Mouse (Mus musculus): ENCODE data around the gene Evi2b. TPM values are rescaled to one million over a fixed set of nuclear protein-coding genes. Genes with fewer than 3 reads are reported as not detected.

The Evi2b gene
- total and polyA plus RNA-seq, 2 experiments from 2014 or later = 0.23 to 0.77 TPM

DNA sequence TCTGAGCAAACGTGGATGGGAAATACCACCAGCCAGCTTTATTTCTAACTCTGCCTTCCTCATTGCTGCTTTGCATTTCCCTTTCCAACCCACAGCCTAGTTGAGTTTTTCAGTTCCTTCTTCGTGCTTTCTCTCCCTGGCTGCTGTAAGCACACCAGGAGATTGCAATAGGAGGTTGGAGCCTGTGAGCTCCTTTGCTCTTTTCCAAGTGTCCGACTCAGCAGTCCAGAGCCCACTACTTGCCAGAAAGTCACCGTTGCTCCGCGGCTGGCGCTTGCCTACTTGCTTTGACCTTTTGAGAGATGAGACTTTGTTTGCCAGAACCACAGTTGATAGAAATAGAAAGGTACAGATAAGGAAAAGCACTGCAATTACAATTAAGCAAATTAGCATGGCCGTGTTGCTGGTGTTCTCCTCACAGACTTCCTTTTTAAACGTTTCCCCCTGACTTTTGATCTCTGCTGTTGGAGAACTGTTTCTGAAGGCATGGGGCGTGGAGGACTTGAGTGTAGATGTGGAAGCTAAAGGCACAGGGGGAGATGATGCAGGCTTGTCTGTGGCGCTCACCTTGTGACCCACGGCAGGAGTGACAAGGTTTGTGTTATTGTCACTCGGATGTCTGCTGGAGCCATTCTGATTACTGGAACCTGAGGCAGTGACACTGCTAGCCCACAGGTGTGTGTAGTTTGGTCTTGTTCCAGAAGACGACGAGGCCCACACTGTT lies 3.6 kb upstream of the Evi2b start:
- H3K4me3 ChIP-seq (ENCODE audit: low read depth, low read length) = no peak overlapping the region
- peaks cover 6% of the 10 kb centered on the region; the same call in 1 of the 2 replicates for H3K36me3 ChIP-seq (ENCODE audit: insufficient read depth, low read length)
- H3K9ac ChIP-seq (replicated peaks; ENCODE audit: low read length, poor library complexity, severe bottlenecking) = no peak overlapping the region
- no peak overlapping the region for H3K27ac ChIP-seq (ENCODE audit: low read depth, low read length)
- no peaks in the 10 kb centered on the region for H3K27me3 ChIP-seq (ENCODE audit: insufficient read depth, low read length)
- no peaks in the 10 kb centered on the region for H3K4me1 ChIP-seq (ENCODE audit: insufficient read depth, low read length)
- no peaks in the 10 kb centered on the region for H3K9me3 ChIP-seq (ENCODE audit: low read length)
- DNase-seq (ENCODE audit: low spot score) (no peak), ATAC-seq (ENCODE audit: low FRiP score) (no peak)
- WGBS = 83% methylated on average over 15 of the region's 15 CpGs
- TF ChIP-seq CTCF (IDR thresholded peaks at IDR 0.05) = no peak
- H3K4me2 ChIP-seq (ENCODE audit: low read depth, low read length, poor library complexity, severe bottlenecking) = no peak overlapping the region

DNA sequence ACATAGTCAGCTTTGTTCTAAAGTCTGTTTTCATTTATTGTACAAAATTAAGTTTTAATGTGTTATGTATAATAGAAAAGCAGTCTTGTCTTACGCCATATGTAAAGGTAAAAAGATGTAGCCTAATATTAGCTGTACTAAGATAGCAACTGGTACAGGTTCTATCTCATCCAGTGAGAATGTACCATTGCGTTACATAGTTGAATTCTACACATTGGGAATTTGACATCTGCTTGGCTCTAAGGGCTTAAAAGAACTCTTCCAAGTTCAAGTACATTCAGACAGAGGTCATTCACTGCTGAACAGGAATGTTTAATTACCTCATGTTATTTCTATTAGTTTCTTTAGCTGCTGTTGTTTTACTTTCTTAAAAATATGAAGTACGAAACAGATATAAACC lies 3.0 kb upstream of the Evi2b start:
- H3K4me2 ChIP-seq (ENCODE audit: low read depth, low read length, poor library complexity, severe bottlenecking) = no peak overlapping the region
- H3K9ac ChIP-seq (replicated peaks; ENCODE audit: low read length, poor library complexity, severe bottlenecking) = no peak overlapping the region
- H3K9me3 ChIP-seq (ENCODE audit: low read length) = no peaks in the 10 kb centered on the region
- H3K4me3 ChIP-seq (ENCODE audit: low read depth, low read length) = no peak overlapping the region
- DNase-seq (ENCODE audit: low spot score) = no peak
- TF ChIP-seq CTCF (IDR thresholded peaks at IDR 0.05) = no peak
- no peaks in the 10 kb centered on the region for H3K27me3 ChIP-seq (ENCODE audit: insufficient read depth, low read length)
- H3K36me3 ChIP-seq (ENCODE audit: insufficient read depth, low read length) = peaks cover 6% of the 10 kb centered on the region; the same call in 1 of the 2 replicates
- ATAC-seq (ENCODE audit: low FRiP score) = no peak
- no peak overlapping the region for H3K27ac ChIP-seq (ENCODE audit: low read depth, low read length)
- H3K4me1 ChIP-seq (ENCODE audit: insufficient read depth, low read length) = no peaks in the 10 kb centered on the region
- WGBS = 92% methylated on average over 3 of the region's 3 CpGs

DNA sequence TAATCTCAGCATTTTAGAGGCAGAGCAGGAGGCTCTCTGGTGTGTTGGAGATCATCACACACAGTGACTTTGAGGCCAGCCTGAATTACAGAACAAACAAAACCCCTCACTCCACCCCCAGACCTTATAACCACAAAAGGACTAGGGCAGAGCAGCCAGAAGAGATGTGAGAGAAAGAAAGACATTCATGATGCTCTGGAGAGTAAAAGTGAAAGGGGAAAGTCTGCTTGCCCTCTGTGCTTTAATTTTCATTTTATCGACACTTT lies 681 bp upstream of the Evi2b start:
- Histone ChIP-seq H3K9me3 (ENCODE audit: low read length) (no peaks in the 10 kb centered on the region), H3K4me2 (ENCODE audit: low read depth, low read length, poor library complexity, severe bottlenecking) (no peak overlapping the region), H3K36me3 (ENCODE audit: insufficient read depth, low read length) (peaks cover 4% of the 10 kb centered on the region; the same call in 1 of the 2 replicates), H3K9ac (replicated peaks; ENCODE audit: low read length, poor library complexity, severe bottlenecking) (no peak overlapping the region), H3K27me3 (ENCODE audit: insufficient read depth, low read length) (no peaks in the 10 kb centered on the region), H3K4me1 (ENCODE audit: insufficient read depth, low read length) (no peaks in the 10 kb centered on the region), H3K4me3 (ENCODE audit: low read depth, low read length) (no peak overlapping the region), H3K27ac (ENCODE audit: low read depth, low read length) (no peak overlapping the region; the same call in 1 of the 2 replicates)
- ATAC-seq (ENCODE audit: low FRiP score) (no peak), DNase-seq (ENCODE audit: low spot score) (no peak)
- TF ChIP-seq CTCF (IDR thresholded peaks at IDR 0.05) = no peak
- WGBS = 87% methylated on average over 1 of the region's 1 CpGs

DNA sequence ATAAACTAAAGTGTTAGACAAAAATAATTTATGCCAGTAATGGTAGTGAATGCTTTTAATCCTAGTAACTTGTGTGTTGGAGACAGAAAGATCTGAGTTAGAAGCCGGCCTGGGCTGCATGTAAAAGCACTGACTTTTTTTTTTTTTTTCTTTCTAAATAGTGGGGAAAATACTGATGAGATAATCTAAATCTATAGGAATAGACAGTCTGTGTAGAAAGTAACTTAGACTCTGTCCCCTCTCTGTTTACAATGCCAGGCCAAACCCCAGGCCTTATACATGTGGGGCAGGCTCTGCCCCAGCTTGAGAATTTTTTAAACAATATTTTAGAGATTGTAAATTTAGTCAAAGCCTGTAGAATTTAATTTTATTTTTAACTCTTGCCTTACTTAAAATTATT lies 618 bp downstream of the Evi2b start:
- H3K9me3 ChIP-seq (ENCODE audit: low read length) = no peaks in the 10 kb centered on the region
- no peak for TF ChIP-seq CTCF (IDR thresholded peaks at IDR 0.05)
- peaks cover under 1% of the 10 kb centered on the region; the same call in 1 of the 2 replicates for H3K36me3 ChIP-seq (ENCODE audit: insufficient read depth, low read length)
- H3K27ac ChIP-seq (ENCODE audit: low read depth, low read length) = no peak overlapping the region
- WGBS = 89% methylated on average over 1 of the region's 1 CpGs
- DNase-seq (ENCODE audit: low spot score) = no peak
- no peak for ATAC-seq (ENCODE audit: low FRiP score)
- H3K4me1 ChIP-seq (ENCODE audit: insufficient read depth, low read length) = no peaks in the 10 kb centered on the region
- H3K9ac ChIP-seq (replicated peaks; ENCODE audit: low read length, poor library complexity, severe bottlenecking) = no peak overlapping the region
- H3K4me3 ChIP-seq (ENCODE audit: low read depth, low read length) = no peak overlapping the region
- H3K27me3 ChIP-seq (ENCODE audit: insufficient read depth, low read length) = no peaks in the 10 kb centered on the region
- H3K4me2 ChIP-seq (ENCODE audit: low read depth, low read length, poor library complexity, severe bottlenecking) = no peak overlapping the region

DNA sequence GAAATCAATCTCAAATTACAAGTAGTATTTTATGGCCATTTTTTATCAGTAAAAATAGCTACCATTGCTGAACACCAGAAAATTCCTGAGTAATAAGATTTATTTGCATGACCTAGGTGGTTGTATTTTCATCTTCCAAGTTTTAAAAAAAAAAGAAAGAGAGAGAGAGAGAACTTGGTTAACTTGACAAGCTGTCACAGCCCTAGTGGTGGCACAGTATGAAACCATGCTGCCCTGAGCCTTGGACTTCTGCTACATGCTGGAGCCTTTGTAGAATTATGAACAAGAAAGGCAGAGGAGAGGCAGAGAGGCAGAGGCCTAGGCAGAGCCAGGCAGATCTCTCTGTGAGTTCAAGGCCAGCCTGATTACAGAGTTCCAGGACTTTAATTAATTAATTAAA lies 1.6 kb downstream of the Evi2b start:
- no peak overlapping the region for H3K9ac ChIP-seq (replicated peaks; ENCODE audit: low read length, poor library complexity, severe bottlenecking)
- H3K4me1 ChIP-seq (ENCODE audit: insufficient read depth, low read length) = no peaks in the 10 kb centered on the region
- H3K27me3 ChIP-seq (ENCODE audit: insufficient read depth, low read length) = no peaks in the 10 kb centered on the region
- DNase-seq (ENCODE audit: low spot score) = no peak
- H3K36me3 ChIP-seq (ENCODE audit: insufficient read depth, low read length) = no peaks in the 10 kb centered on the region
- no peak for TF ChIP-seq CTCF (IDR thresholded peaks at IDR 0.05)
- H3K4me2 ChIP-seq (ENCODE audit: low read depth, low read length, poor library complexity, severe bottlenecking) = no peak overlapping the region
- ATAC-seq (ENCODE audit: low FRiP score) = no peak
- H3K9me3 ChIP-seq (ENCODE audit: low read length) = no peaks in the 10 kb centered on the region
- H3K4me3 ChIP-seq (ENCODE audit: low read depth, low read length) = no peak overlapping the region
- H3K27ac ChIP-seq (ENCODE audit: low read depth, low read length) = no peak overlapping the region

DNA sequence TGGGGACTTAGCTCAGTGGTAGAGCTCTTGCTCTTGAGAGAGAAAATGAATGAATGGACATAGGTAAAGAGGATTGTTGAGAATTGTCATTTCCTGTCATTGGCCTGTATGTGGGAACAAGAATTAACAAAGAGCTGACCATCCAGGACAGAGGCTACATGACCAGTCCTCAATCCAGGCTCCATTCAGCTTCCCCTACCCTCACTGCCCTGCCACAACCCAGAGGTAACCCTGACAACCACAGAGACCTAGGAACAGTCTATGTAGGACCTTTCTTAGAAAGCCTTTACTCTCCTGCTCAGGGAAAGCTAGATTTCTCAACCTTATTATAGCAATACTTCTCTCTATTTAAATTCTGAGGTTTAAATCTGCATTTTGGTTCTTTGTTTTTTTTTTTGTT lies 2.8 kb downstream of the Evi2b start:
- no peaks in the 10 kb centered on the region for H3K27me3 ChIP-seq (ENCODE audit: insufficient read depth, low read length)
- no peak for TF ChIP-seq CTCF (IDR thresholded peaks at IDR 0.05)
- no peak overlapping the region for H3K4me3 ChIP-seq (ENCODE audit: low read depth, low read length)
- DNase-seq (ENCODE audit: low spot score) = no peak
- H3K27ac ChIP-seq (ENCODE audit: low read depth, low read length) = no peak overlapping the region
- H3K36me3 ChIP-seq (ENCODE audit: insufficient read depth, low read length) = no peaks in the 10 kb centered on the region
- no peaks in the 10 kb centered on the region for H3K4me1 ChIP-seq (ENCODE audit: insufficient read depth, low read length)
- ATAC-seq (ENCODE audit: low FRiP score) = no peak
- H3K4me2 ChIP-seq (ENCODE audit: low read depth, low read length, poor library complexity, severe bottlenecking) = no peak overlapping the region
- no peak overlapping the region for H3K9ac ChIP-seq (replicated peaks; ENCODE audit: low read length, poor library complexity, severe bottlenecking)
- no peaks in the 10 kb centered on the region for H3K9me3 ChIP-seq (ENCODE audit: low read length)

Measured in midbrain, postnatal 0 days (tissue).